Mouse (Mus musculus): Measurements from ENCODE around the gene Proca1.
A peak's percentile ranks its signal among the peaks of the same experiment; 100 is the strongest.

- TF ChIP-seq ZC3H11A (IDR thresholded peaks at IDR 0.05; ENCODE audit: borderline replicate concordance, low read depth, low read length) (no peak), HCFC1 (IDR thresholded peaks at IDR 0.05; ENCODE audit: borderline replicate concordance, insufficient read depth, low read length) (no peak), ZNF384 (IDR thresholded peaks at IDR 0.05; ENCODE audit: low read depth, low read length) (no peak), MAFK (IDR thresholded peaks at IDR 0.05; ENCODE audit: insufficient read depth, low read depth, low read length) (peak; percentile 46; the same call in 1 of the 2 replicates)
Measured at GRCm38 (mm10) chr11:78247727-78248140, 54.5 kb downstream of the Proca1 start.

All from ES-E14 (cell line).